Mouse (Mus musculus) heart, postnatal 0 days (tissue): ENCODE measurements around the gene Dot1l.

Experiments used
- CTCF ChIP-seq: IDR thresholded peaks from 2 replicates; pipeline ENCODE4 v1.5.1; 2016; ENCODE audit warnings: antibody characterized with exemption, control low read depth, low read depth
- EP300 ChIP-seq: IDR thresholded peaks from 2 replicates; pipeline ENCODE4 v1.6.1; 2016; ENCODE audit warnings: antibody characterized with exemption, low read depth

- TF ChIP-seq CTCF: no peak
- no peak for TF ChIP-seq EP300
These were observed 1.5 kb downstream of the Dot1l start for GRCm38 (mm10) chr10:80756509-80756908.
